Mouse (Mus musculus) brain, embryonic 14.5 days (tissue): ENCODE measurements at regions not wholly inside any gene's neighbourhood (a gene's known extent, or its start where the extent isn't known, plus 50 kb on each side); places are given as distances from the start of the nearest gene placed in this dataset.

Experiments
- CTCF ChIP-seq: fragments of 200-500 bp; IDR thresholded peaks from 2 replicates; pipeline ENCODE4 v1.5.1; 2012; ENCODE audit warnings: inconsistent platforms, mild to moderate bottlenecking, moderate library complexity, borderline replicate concordance; ENCODE audit not compliant: insufficient read depth, insufficient read length; ENCODE audit errors: extremely low read depth
- POLR2A ChIP-seq: fragments of 200-500 bp; IDR thresholded peaks from 2 replicates; pipeline ENCODE4 v1.6.1; 2012; ENCODE audit warnings: mild to moderate bottlenecking, inconsistent platforms, borderline replicate concordance; ENCODE audit not compliant: poor library complexity, insufficient read depth, insufficient read length, severe bottlenecking; ENCODE audit errors: extremely low read depth

GRCm38 (mm10) chr2:139286446-139286845, 207.3 kb upstream of the Sptlc3 start:
- TF ChIP-seq CTCF: no peak
- TF ChIP-seq POLR2A: no peak
